Mouse (Mus musculus): ENCODE data around the gene Mettl8.

GRCm38 (mm10) chr2:70960090-70960489, 95.3 kb downstream of the Mettl8 start:
- peak; percentile 66; the same call in 1 of the 2 replicates for TF ChIP-seq MAZ (IDR thresholded peaks at IDR 0.05; ENCODE audit: low read depth, low read length)
- TF ChIP-seq EP300 (IDR thresholded peaks at IDR 0.05; ENCODE audit: low read length), result peak; percentile 40; the same call in 1 of the 2 replicates
- no peak for TF ChIP-seq RAD21 (IDR thresholded peaks at IDR 0.05; ENCODE audit: low read depth, low read length)
- TF ChIP-seq CTCF (conservative IDR thresholded peaks at IDR 0.05 in 1 of 2, IDR thresholded peaks at IDR 0.05 in 1 of 2; ENCODE audit: low read depth in 2 of 2, low read length in 2 of 2), result no peak
- no peak for TF ChIP-seq JUN (IDR thresholded peaks at IDR 0.05; ENCODE audit: insufficient read depth, low read depth, low read length)
